Mouse (Mus musculus) cerebellum, adult 2 months (tissue): Measurements from ENCODE around the gene Zfp618.

Experiments used
- CTCF ChIP-seq: fragments of 200-500 bp; IDR thresholded peaks from 2 replicates; pipeline ENCODE4 v1.5.1; 2011; ENCODE audit warnings: low read depth, mild to moderate bottlenecking, control low read depth, low read length, moderate library complexity, borderline replicate concordance; ENCODE audit not compliant: insufficient read depth
- POLR2A ChIP-seq: fragments of 200-500 bp; IDR thresholded peaks from 2 replicates; pipeline ENCODE4 v1.6.1; 2011; ENCODE audit warnings: low read length, control low read depth, borderline replicate concordance; ENCODE audit not compliant: insufficient read depth

- TF ChIP-seq CTCF = no peak
- TF ChIP-seq POLR2A = no peak
These were observed 125.8 kb downstream of the Zfp618 start for GRCm38 (mm10) chr4:63091151-63091550.
